Mouse (Mus musculus): ENCODE measurements around the gene Camk2g. TPM values are rescaled to one million over a fixed set of nuclear protein-coding genes. Genes with fewer than 3 reads are reported as not detected.

The Camk2g gene
- polyA plus RNA-seq, 1 experiment from 2014 or later, result 43.7 TPM

DNA sequence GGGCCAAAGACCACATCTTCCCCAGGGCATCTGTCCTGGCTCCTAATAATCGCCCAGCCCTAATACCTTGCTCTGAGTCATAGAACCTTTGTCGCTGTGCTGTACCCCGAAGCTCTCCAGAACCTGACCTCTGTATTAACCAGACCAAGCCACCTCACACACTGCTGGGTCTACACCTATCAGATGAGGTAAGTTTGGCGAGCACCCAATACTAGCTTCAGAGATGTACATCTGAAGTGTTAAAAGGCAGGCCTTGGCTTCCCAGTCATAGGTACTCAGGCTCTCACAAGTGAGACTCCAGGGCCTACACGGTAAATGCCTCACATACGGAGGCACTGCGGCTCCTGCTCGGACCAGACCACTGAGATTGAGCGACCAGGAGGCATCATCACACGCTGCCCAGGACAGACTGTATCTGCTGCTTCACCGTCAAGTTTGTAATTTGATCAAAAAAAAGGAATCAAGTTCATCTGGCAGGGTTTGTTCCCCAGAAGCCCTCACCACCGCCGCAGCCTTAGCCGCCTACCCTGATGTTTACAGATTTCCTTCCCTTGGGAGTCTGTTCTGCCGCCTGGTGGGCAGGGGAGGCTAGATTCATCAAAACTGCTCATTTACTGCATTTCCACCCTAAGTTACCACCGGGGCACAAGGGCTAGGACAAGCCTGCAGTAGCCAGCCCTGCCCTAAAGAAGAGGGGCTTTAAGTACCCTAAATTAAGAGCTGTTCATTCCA is 2.2 kb downstream of the Camk2g start:
- H3K9me3 ChIP-seq (replicated peaks; ENCODE audit: control insufficient read depth, low read length), result no peaks in the 10 kb centered on the region
- 76% methylated on average over 16 of the region's 16 CpGs for WGBS
- no peaks in the 10 kb centered on the region; the same call in none of the 2 replicates for H3K36me3 ChIP-seq (ENCODE audit: control insufficient read depth, insufficient read depth, low read length)
- H3K4me2 ChIP-seq (ENCODE audit: low read depth, low read length), result peak overlapping the region; percentile 67; the same call in 1 of the 2 replicates
- H3K9ac ChIP-seq (ENCODE audit: low read length), result peak overlapping the region; percentile 85; the same call in 1 of the 2 replicates
- no peak for ATAC-seq (ENCODE audit: insufficient read depth, low FRiP score)
- H3K4me3 ChIP-seq (replicated peaks; ENCODE audit: low read length), result no peak overlapping the region; the same call in 1 of the 2 replicates
- no peak overlapping the region for H3K27ac ChIP-seq (ENCODE audit: low read length)
- H3K4me1 ChIP-seq (ENCODE audit: control insufficient read depth, insufficient read depth, low read length), result peaks cover 19% of the 10 kb centered on the region
- no peaks in the 10 kb centered on the region for H3K27me3 ChIP-seq (ENCODE audit: control insufficient read depth, insufficient read depth, low read length)

DNA sequence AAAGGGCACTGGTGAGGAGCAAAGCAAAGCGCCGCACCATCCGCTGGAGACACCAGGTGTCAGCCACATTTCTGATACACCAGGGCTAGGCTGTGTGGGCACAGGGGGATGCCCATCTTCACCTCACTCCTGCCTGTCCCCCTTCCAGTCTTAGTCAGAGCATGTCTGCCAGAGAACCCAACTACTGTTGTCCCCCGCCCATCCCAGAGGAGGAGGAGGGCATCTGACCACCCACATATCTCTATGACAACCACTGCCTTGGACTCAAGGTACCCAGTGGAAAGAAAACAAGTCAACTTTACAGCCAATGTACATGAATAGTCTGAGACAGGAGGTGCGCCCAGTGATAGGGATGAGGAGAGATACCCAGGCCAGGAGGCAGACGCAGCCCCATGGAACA is 2.9 kb downstream of the Camk2g start:
- no peaks in the 10 kb centered on the region for H3K27me3 ChIP-seq (ENCODE audit: control insufficient read depth, insufficient read depth, low read length)
- 92% methylated on average over 6 of the region's 6 CpGs for WGBS
- no peak overlapping the region for H3K4me3 ChIP-seq (replicated peaks; ENCODE audit: low read length)
- no peaks in the 10 kb centered on the region; the same call in none of the 2 replicates for H3K36me3 ChIP-seq (ENCODE audit: control insufficient read depth, insufficient read depth, low read length)
- no peak overlapping the region for H3K9ac ChIP-seq (ENCODE audit: low read length)
- H3K9me3 ChIP-seq (replicated peaks; ENCODE audit: control insufficient read depth, low read length), result no peaks in the 10 kb centered on the region
- no peak overlapping the region for H3K4me2 ChIP-seq (ENCODE audit: low read depth, low read length)
- ATAC-seq (ENCODE audit: insufficient read depth, low FRiP score), result no peak
- H3K27ac ChIP-seq (ENCODE audit: low read length), result no peak overlapping the region
- peaks cover 24% of the 10 kb centered on the region for H3K4me1 ChIP-seq (ENCODE audit: control insufficient read depth, insufficient read depth, low read length)

DNA sequence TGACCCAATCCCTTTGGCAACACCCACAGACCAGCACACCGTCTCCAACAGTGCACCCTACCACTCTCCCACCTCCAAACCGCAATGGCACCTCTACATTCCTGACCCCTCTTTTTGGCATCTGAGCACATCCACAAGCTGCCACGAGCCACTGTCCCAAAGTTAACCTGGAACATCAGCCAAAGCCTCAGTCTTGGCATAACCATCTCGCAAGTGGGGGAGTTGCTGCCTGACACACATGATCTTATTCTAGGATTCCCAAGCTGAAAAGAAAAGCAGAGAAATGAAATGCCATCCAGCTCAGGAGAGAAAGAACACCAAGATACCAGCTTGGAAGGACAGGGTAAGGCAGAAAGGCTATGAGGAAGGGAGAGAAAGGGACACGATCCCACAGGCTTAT is 3.4 kb downstream of the Camk2g start:
- Histone ChIP-seq H3K36me3 (ENCODE audit: control insufficient read depth, insufficient read depth, low read length) (no peaks in the 10 kb centered on the region; the same call in none of the 2 replicates), H3K27ac (ENCODE audit: low read length) (no peak overlapping the region), H3K9me3 (replicated peaks; ENCODE audit: control insufficient read depth, low read length) (no peaks in the 10 kb centered on the region), H3K27me3 (ENCODE audit: control insufficient read depth, insufficient read depth, low read length) (no peaks in the 10 kb centered on the region), H3K9ac (ENCODE audit: low read length) (no peak overlapping the region), H3K4me1 (ENCODE audit: control insufficient read depth, insufficient read depth, low read length) (peaks cover 25% of the 10 kb centered on the region), H3K4me2 (ENCODE audit: low read depth, low read length) (no peak overlapping the region), H3K4me3 (replicated peaks; ENCODE audit: low read length) (no peak overlapping the region)
- ATAC-seq (ENCODE audit: insufficient read depth, low FRiP score), result no peak
- WGBS, result 96% methylated on average over 5 of the region's 5 CpGs

DNA sequence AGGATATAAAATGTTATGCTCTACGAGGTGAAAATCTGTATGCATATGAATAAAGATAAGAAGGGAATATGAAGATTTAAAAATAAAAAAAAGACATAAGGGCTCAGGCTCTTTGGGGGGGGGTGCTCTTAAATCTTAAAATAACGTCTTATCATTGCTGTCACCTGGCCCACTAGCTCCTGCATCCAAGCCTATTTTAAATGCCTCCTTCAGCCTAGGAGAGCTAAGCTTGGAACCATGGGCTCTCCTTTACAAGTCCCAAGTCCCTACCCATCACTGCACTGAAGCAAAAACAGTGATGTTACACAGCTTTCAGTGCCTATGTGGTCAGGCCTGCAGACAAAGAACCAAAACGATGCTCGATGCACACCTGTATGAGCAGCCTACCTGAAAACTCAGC is 4.3 kb downstream of the Camk2g start:
- Histone ChIP-seq H3K4me1 (ENCODE audit: control insufficient read depth, insufficient read depth, low read length) (peaks cover 26% of the 10 kb centered on the region), H3K27ac (ENCODE audit: low read length) (no peak overlapping the region), H3K9ac (ENCODE audit: low read length) (no peak overlapping the region), H3K27me3 (ENCODE audit: control insufficient read depth, insufficient read depth, low read length) (no peaks in the 10 kb centered on the region), H3K9me3 (replicated peaks; ENCODE audit: control insufficient read depth, low read length) (no peaks in the 10 kb centered on the region), H3K36me3 (ENCODE audit: control insufficient read depth, insufficient read depth, low read length) (no peaks in the 10 kb centered on the region; the same call in none of the 2 replicates), H3K4me3 (replicated peaks; ENCODE audit: low read length) (no peak overlapping the region), H3K4me2 (ENCODE audit: low read depth, low read length) (no peak overlapping the region)
- WGBS, result 89% methylated on average over 4 of the region's 4 CpGs
- no peak for ATAC-seq (ENCODE audit: insufficient read depth, low FRiP score)

DNA sequence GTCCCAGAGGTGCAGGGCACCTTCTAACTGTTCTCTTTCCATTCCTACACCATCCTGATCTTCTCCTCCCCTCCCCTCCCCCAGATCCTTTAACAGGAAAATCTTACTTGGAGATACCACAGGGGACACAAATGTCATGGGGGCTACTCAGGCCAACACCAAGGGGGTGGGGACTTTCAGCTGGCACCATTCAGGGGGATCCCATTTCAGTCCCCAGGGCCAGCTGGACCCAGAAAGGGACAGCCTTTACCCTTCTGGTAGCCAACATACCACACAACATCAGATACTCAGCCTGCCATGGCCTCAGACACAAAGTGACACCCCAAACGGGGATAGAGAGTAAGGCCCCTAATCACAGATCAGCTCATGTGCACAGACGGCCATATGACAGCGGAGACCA is 5.7 kb downstream of the Camk2g start:
- H3K9ac ChIP-seq (ENCODE audit: low read length), result no peak overlapping the region
- H3K27ac ChIP-seq (ENCODE audit: low read length), result no peak overlapping the region
- no peak for ATAC-seq (ENCODE audit: insufficient read depth, low FRiP score)
- H3K4me3 ChIP-seq (replicated peaks; ENCODE audit: low read length), result no peak overlapping the region
- peaks cover 26% of the 10 kb centered on the region for H3K4me1 ChIP-seq (ENCODE audit: control insufficient read depth, insufficient read depth, low read length)
- H3K9me3 ChIP-seq (replicated peaks; ENCODE audit: control insufficient read depth, low read length), result no peaks in the 10 kb centered on the region
- no peaks in the 10 kb centered on the region for H3K27me3 ChIP-seq (ENCODE audit: control insufficient read depth, insufficient read depth, low read length)
- no peaks in the 10 kb centered on the region; the same call in none of the 2 replicates for H3K36me3 ChIP-seq (ENCODE audit: control insufficient read depth, insufficient read depth, low read length)
- 83% methylated on average over 3 of the region's 3 CpGs for WGBS
- no peak overlapping the region for H3K4me2 ChIP-seq (ENCODE audit: low read depth, low read length)

DNA sequence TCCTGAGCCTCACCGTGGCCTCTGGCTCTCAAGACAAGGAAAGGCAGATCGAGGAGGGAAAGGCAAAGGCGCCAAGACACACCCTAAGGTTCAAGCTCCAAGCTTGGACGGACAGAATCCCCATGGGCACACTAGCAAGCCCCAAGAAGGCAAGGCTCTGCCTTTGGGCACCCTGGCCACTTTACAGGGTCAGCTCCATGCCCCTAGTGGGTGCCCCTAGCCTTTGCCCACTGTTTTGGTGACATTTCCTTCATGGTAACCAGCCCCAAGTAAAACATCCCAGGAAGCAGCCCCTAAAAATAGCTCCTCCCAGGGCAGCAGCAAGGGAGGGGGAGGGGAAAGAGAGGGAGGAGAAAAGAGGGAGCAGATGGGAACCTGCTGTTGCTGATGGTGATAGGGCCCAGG is 7.3 kb downstream of the Camk2g start:
- H3K4me2 ChIP-seq (ENCODE audit: low read depth, low read length), result no peak overlapping the region
- H3K9ac ChIP-seq (ENCODE audit: low read length), result 0 out of 2 replicates have a peak overlapping the region, but pooled peaks have one; percentile 23
- no peak overlapping the region for H3K4me3 ChIP-seq (replicated peaks; ENCODE audit: low read length)
- no peak for ATAC-seq (ENCODE audit: insufficient read depth, low FRiP score)
- H3K36me3 ChIP-seq (ENCODE audit: control insufficient read depth, insufficient read depth, low read length), result peaks cover 3% of the 10 kb centered on the region
- peaks cover 15% of the 10 kb centered on the region for H3K4me1 ChIP-seq (ENCODE audit: control insufficient read depth, insufficient read depth, low read length)
- WGBS, result 62% methylated on average over 4 of the region's 4 CpGs
- no peaks in the 10 kb centered on the region for H3K27me3 ChIP-seq (ENCODE audit: control insufficient read depth, insufficient read depth, low read length)
- H3K27ac ChIP-seq (ENCODE audit: low read length), result peak overlapping the region; percentile 0; the same call in 1 of the 2 replicates
- no peaks in the 10 kb centered on the region for H3K9me3 ChIP-seq (replicated peaks; ENCODE audit: control insufficient read depth, low read length)

DNA sequence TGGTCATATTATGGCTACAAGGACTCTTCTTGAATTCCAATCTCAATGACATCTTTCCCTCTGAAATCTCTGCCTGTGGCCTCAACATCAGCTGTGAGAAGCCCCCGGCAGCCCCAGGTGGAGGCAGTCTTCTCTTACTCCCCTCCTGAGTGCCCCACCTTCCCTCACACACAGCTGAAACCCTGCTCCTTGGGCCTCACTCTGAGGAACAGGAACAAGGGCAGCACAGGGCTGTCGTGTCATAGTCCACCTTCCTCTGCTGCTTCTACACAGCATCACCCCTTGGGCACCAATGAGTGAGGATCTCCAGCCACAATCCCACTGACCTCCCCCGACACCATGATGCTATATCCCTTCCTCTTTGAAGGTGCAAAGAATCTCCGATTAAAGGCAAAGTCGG is 7.9 kb downstream of the Camk2g start:
- ATAC-seq (ENCODE audit: insufficient read depth, low FRiP score), result no peak

DNA sequence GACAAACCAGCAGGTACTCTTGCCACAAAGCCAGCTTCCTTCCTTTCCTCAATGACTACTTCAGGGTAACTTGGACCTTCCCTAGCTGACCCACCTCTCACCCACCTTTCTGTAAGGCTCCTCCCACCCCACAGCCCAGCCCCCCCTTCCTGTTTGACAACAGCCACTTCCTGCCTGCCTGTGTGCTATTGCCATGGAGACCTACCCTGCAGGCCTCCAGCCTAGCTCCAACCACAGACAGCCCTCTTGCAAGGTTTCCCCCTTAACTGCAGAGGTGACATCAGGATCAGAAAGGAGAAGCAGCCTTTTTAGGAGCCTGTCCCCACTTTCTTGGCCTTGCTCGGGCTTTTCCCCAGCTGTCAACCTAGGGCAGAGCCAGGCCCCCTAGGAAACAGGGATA is 8.7 kb downstream of the Camk2g start:
- peaks cover 4% of the 10 kb centered on the region for H3K36me3 ChIP-seq (ENCODE audit: control insufficient read depth, insufficient read depth, low read length)
- peaks cover 12% of the 10 kb centered on the region; the same call in 1 of the 2 replicates for H3K4me1 ChIP-seq (ENCODE audit: control insufficient read depth, insufficient read depth, low read length)
- no peak overlapping the region; the same call in 1 of the 2 replicates for H3K27ac ChIP-seq (ENCODE audit: low read length)
- no peaks in the 10 kb centered on the region for H3K9me3 ChIP-seq (replicated peaks; ENCODE audit: control insufficient read depth, low read length)
- no peaks in the 10 kb centered on the region for H3K27me3 ChIP-seq (ENCODE audit: control insufficient read depth, insufficient read depth, low read length)
- 0 out of 2 replicates have a peak, but pooled peaks have one; percentile 64 for ATAC-seq (ENCODE audit: insufficient read depth, low FRiP score)
- WGBS, result 50% methylated on average over 1 of the region's 1 CpGs
- H3K4me2 ChIP-seq (ENCODE audit: low read depth, low read length), result no peak overlapping the region
- H3K9ac ChIP-seq (ENCODE audit: low read length), result no peak overlapping the region
- no peak overlapping the region for H3K4me3 ChIP-seq (replicated peaks; ENCODE audit: low read length)

More for the DNA sequence above, 7.9 kb downstream of the Camk2g start:
- no peaks in the 10 kb centered on the region for H3K27me3 ChIP-seq (ENCODE audit: control insufficient read depth, insufficient read depth, low read length)
- peak overlapping the region; percentile 0; the same call in 1 of the 2 replicates for H3K27ac ChIP-seq (ENCODE audit: low read length)
- WGBS, result 75% methylated on average over 5 of the region's 5 CpGs
- H3K9me3 ChIP-seq (replicated peaks; ENCODE audit: control insufficient read depth, low read length), result no peaks in the 10 kb centered on the region
- H3K4me1 ChIP-seq (ENCODE audit: control insufficient read depth, insufficient read depth, low read length), result peaks cover 12% of the 10 kb centered on the region; the same call in 1 of the 2 replicates
- peaks cover 4% of the 10 kb centered on the region for H3K36me3 ChIP-seq (ENCODE audit: control insufficient read depth, insufficient read depth, low read length)
- no peak overlapping the region for H3K9ac ChIP-seq (ENCODE audit: low read length)
- H3K4me3 ChIP-seq (replicated peaks; ENCODE audit: low read length), result no peak overlapping the region
- no peak overlapping the region for H3K4me2 ChIP-seq (ENCODE audit: low read depth, low read length)

DNA sequence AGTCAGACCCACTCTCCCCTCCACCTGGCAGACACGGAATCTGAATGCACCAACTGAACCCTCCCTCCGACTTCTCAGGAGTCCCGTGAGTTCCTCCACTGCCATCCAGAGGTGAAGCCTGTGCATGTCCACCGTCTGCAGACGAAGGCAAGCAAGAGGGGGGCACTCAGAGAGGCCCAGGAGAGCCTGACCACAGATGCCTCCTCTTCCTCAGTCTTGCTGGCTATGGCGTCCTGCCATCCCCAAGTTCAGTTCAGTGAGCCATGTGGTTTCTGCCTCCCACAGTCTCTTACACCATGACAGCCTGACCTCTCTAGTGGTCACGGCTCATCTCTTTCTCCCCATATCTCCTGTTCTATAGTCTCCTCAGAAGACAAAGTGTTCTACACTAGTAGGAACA is 9.2 kb downstream of the Camk2g start:
- Histone ChIP-seq H3K27me3 (ENCODE audit: control insufficient read depth, insufficient read depth, low read length) (no peaks in the 10 kb centered on the region), H3K4me3 (replicated peaks; ENCODE audit: low read length) (no peak overlapping the region), H3K36me3 (ENCODE audit: control insufficient read depth, insufficient read depth, low read length) (peaks cover 4% of the 10 kb centered on the region), H3K9ac (ENCODE audit: low read length) (no peak overlapping the region), H3K4me2 (ENCODE audit: low read depth, low read length) (no peak overlapping the region), H3K4me1 (ENCODE audit: control insufficient read depth, insufficient read depth, low read length) (peaks cover 12% of the 10 kb centered on the region; the same call in 1 of the 2 replicates), H3K27ac (ENCODE audit: low read length) (0 out of 2 replicates have a peak overlapping the region, but pooled peaks have one; percentile 14), H3K9me3 (replicated peaks; ENCODE audit: control insufficient read depth, low read length) (no peaks in the 10 kb centered on the region)
- 67% methylated on average over 7 of the region's 7 CpGs for WGBS
- no peak for ATAC-seq (ENCODE audit: insufficient read depth, low FRiP score)

Measured in stomach, embryonic 16.5 days (tissue).